Mouse (Mus musculus) 416B (cell line): ENCODE results near the gene P4hb.
A peak's percentile ranks its signal among the peaks of the same experiment; 100 is the strongest.

Source experiments
- DNase-seq: peaks from one replicate; pipeline ENCODE4 v3.0.0; 2011; ENCODE audit warnings: low read depth

The P4hb gene

DNA sequence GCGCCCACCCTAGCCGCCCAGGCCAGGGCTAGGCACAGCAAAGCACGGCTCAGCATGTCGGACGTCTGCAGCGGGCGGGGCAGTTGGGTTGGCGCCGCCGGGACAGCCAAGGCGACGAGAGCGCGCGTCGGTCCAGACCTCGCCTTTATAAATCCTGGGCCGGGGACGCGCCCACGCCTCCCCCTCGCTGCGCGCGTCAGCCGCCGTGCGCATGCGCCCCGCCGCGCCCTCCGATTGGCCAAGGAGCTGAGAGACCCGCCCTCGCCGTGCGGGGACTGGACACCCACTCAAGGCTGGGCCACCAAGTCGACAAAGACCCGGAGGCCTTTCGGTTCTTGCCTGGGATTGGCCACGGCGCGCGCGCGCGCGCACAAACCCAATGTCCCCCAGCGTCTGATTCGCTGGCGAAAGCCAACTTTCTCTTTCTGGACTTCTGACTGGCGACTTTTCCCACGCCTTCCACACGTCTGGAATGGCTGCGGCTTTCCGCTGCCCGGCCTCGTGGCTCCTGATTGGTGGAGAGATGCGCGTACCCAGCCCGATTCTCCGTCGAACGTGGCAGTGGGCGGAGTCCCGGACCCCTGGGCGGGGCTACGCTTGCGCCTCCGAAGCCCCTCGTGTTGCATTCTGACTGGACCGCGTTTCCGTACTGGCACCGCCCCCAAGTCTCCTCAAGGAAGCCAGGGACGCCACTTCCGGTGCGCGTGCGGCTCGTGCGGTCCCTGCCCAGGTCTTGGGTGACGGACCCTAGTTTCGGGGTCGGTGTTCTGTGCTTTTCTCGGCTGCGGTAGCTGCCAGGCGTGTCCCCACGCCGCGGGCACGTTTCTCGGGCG, at the start of gene P4hb:
Gene P4hb, minus strand, starts transcription at position 502 of the 833 bp plus-strand sequence.
- peak; percentile 100 for DNase-seq

DNA sequence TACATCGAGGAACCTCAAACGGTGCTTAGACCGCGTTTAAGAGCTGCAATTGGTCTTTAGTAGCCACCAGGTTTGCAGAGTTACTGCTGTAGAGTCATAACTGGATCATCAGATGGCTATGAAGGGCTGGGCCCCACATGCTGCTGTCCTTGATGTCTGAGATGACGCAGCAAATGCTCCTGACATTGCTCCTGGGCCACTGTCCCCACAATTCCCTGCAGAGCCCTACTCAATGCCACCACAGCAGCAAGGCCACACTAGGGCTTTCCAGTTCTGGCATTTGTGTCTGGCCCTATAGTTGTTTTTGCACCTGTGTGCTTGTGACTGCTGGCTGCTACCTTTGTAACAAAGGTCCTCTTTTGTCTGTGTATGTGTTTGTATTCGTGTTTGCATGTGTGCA, 49.8 kb upstream of the P4hb start:
- DNase-seq: no peak

DNA sequence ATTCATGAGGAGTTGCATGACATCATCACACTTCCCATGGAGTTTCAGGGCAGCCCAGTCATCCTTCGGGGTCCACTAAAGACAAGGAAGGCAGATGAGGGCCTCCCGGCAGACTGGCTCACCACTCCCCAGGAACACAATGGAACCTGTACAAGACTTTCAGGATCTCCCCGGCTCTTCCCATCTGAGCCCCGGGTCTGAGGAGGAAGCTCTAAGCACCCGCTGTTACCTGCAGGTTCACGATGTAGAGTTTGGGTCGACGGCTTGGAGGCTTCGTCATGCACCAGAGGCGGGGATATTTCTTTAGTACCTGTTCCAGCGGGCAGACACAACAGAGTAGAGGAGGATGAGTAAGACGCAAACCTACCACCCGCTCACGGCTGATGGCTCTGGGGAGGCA, 47.1 kb upstream of the P4hb start:
- DNase-seq: no peak

DNA sequence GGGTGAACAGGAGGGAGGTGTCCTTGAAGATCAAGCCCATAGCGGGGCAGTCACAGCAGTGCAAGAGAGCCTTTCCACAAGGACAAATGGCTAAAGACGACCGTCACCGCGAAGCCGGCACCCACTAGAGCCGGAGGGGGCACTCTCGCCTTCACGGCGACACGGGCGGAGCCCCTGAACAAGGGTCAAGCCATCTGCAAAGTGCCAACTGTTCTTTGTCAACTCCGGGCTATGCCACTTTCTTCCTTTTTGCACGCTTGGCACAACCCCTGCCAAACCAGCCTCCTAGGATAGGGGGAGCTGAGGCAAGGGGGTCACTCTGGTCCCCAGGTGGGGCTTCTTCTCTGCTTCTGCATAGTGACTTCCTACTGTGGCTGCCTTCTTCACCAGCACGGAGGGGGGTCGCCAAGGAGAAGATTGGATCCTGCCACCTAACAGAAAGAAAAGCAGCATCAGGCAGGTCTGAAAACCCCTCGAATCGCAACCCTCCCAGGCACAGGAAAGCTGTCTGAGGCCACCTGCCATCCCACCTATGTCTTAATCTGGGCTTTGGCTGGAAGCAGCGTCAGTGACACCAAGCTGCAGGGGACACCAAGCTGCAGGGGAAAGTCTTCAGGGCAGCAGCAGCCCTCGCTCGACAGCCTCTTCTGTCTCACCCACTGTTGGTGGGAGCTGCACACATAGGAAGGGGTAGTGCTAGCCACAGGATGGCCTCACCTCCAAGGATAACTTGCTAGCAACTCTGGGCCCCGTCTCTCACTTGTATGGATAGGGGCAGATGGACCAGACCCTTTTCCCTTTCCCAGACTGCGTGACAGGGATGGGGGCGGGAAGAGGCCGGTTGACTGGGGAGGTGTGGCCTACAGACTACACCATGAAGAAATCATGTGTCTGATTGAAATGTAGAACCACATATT, 45.8 kb upstream of the P4hb start:
- no peak for DNase-seq

DNA sequence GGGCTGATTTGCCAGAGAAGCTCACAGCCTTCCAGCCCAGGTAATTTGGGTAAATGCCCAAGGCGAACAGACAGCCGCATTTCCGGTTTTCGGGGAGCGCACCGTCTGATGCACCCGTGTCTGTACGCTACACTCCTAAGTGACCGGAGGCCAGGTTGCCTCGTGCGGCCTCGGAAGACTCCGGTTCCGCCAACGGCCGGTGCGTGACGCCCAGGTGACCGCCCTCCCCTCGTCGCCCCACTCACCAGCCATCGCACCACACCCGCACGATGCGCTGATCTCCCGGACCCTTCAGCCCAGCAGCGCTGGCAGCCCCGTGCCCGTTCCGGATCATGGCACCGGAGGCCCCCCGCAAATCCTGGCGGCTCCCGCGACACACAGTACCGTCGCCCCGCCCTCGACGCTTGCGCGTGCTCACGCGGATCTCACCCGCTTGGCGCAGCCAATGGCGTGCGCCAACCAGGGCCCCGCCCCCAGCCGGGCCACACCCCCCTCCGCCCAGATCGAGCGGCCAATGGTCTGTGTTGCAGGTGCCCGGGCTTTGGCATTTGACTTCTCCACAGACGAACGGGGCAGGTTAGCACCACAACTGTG, 44.6 kb upstream of the P4hb start, which contains the start of gene Pcyt2:
Gene Pcyt2, minus strand, starts transcription at position 418 of the 594 bp plus-strand sequence.
- DNase-seq: peak; percentile 93

DNA sequence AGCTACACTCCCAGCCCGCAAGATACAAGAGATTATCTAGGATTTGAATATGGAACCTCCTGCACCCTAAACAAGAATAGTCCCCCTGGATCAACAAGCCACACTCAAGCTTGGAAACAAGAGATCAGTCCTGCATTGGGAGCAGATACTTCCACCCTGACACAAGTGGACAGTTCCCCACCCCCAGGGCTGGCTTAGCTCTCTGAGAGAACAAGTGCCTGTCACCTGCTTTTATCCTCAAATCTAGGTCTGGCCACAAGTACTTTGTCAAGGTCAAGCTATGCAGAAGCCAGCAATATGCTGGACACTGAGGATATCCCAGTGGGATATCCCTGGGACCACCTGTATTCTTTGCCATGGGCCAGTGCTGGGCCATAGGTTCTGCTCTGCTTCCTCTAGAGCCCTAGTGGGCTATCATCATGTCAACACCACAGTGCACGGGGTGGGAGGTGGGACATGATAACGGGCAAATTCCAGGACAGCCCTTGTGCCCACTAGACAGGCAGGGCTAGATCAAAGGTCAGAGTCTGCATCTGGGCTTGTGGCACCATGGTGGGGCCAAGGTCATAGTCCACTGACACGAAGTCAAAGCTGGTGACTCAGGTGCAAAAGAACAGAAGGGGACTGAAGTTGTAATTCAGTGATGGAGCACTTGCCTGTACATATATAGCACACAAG, 43.7 kb upstream of the P4hb start:
- no peak for DNase-seq

DNA sequence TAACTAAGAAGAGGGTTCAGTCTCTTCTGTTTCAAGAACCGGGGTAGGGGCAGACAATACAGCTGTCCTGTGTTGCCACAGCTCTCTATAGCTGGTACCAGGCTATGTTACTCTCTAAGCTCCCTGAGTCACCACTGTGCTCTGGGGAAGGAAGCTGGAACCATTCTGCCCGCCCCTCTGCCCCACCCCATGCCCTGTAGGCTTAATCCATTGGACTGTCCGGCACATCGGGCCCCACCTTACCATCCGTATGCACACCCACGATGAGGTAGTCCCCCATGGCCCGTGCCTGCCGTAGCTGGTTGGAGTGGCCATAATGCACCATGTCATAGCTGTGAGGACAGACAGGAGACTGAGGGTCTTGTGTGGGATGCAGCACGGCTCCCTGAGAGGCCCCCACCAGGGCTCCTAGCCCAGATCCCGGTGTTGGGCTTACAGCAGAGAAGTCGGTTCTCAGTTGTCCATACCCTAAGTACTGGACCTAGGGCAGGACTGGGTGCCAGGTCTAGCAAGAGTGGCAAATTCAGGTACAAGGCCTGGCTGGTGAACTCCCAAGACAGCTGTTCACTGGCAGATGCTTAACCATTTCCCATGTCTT, 42.7 kb upstream of the P4hb start:
- DNase-seq: peak; percentile 84

DNA sequence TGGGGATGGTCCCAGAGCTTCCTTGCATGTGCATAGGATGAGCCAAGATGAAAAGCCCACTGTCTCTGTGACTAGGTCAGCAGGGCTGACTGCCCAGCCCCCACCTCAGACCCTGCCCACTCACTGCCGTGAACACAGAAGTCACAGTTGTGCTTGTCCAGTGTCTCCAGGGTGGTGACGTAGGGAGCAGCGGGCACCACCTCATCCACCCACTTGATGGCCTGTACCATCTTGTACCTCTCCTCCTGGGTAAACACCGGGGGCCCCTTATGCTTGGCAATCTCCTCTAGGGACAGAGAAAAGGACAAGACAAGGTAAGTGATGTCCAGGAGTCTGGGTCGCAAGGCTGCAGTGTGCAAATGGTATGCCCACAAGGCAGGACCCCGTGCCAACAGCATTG, 42.1 kb upstream of the P4hb start:
- no peak for DNase-seq

DNA sequence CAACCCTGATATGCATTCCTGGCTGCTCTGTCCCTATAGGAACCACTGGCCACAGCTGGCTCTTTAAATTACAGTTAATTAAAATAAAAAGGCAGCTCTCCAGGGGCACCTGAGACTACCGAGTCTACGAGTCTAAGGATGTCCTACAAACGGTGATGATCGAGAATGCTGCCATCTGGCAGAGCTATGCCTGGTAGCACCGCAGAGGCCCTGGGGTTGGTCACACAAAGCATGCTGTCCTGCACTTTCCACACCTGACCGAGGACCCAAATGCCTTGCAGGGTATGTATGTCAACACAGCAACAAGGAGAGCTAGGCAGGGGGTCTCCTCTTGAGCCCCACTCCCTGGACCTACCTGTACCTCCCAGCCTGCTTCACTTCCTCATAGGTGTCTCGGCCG, 40.9 kb upstream of the P4hb start:
- no peak for DNase-seq

DNA sequence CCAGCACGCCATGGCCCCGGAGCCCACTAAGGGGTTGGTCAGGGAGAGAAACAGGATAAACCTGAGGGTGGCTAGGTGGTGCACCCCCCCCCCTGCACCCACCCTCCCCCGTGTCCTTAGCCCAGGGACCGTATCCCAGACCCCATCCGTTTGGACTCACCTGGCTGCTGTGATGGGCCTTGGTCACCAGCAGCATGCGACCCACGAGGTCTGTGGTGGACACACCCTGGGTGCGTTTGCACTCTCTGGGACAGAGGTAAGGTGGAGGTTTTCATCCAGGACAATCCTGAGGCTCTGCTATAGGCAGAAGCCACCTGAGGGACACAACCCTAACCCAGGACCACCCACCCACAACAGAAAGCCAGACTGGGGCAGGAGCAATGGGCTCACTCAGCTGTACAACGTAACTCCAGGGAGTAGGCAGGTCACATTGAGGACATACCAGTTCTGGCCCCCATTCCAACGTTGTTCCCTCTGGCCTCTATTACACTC, 40.5 kb upstream of the P4hb start:
- no peak for DNase-seq

DNA sequence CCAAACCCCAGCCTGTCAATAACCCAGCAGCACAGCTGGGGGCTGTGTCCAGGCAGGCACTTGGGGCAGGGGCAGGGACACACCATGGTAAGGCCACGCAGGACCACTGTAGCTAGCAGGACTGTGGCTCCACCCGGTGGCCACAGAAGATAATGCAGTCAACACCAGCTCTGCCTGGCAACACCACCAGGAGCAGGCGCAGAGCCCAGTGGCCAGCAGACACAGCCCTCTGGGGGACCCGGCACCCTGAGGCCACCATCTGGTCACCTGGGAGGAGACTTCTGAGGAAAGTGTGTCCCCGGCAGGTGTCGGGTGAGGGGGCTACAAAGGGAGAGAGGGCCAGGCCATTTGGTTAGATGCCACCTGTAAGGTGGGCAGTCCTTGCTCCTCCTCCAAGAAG, 39.7 kb upstream of the P4hb start:
- DNase-seq: peak; percentile 72

DNA sequence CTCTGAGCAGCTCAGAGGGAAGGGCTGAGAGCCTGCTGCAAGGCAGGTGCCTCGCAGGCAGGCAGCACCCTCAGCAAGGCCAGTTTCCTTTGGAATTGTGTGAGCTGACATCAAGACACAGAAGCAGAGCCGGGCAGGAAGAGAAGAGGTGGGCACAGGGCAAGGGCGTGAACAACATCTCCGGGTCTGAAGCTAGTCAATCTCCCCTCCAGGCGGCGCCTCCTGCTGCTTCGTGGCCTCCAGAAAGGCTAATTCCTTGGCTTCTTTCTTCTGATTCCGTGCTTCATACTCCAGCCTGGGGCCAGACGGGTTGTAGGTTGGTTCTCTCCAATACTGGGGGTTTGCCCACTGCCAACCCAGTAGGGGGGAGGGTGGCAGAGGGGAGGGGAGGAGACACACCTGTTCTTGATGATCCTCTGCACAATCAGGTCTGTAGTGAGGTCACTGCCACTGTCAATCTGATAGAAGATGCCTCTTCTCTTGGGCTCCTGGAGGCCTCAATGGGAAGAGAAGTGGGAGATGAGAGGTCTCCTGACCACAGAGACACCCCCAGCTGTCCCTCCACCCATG, 37.5 kb upstream of the P4hb start:
- DNase-seq: no peak

DNA sequence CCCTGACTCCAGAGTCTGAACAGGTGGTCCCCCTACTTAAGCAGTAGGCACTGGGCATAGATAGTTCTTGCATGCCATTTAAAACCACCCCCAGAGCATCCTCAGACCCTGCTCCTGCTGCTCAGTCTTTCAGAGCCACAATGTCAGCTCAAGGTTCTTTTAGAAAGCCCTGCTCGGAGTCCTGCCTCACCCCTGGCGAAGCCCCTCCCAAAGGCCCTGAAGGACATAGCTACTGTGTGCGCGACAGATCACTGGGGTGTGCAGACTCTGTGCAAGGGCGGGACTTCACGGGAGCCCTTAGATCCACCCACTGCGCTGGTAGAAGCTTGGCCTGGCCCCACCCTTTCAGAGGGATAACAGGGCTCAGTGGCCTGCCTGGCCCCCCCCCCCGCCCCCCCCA, 36.2 kb upstream of the P4hb start:
- DNase-seq: no peak

DNA sequence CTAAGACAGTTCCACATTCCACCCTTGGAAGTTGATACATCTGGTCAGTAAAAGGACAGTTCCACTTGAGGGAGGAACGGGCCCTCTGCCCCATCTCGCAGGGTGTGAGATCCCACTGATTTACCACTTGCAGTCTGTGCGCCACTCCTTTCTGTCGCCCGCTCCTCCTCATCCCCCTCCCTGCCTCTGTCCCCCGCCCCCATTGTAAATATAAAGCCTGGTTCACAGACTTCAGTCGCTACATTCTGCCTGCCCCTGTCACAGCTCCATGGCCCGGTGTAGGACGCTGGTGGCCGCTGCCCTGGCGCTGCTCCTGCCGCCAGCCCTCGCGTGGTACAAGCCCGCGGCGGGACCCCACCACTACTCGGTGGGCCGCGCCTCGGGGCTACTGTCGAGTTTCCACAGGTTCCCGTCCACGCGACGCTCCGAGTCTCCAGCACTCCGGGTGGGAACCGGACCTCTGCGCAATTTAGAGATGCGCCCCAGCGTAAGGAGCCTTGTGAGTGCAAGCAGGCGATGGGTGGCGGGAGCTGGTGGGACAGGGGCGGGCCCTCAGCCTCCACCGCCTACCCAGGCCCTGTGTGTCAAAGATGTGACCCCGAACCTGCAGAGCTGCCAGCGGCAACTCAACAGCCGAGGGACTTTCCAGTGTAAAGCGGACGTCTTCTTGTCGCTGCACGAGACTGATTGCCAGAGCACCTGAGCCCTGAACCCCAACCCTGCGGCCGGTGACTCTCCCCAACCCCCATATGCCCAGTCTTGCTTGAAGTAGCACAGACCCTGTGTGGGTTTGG, 35.4 kb upstream of the P4hb start, which contains the start of gene Npb:
Gene Npb, plus strand, starts transcription at position 237 of the 794 bp plus-strand sequence.
- no peak for DNase-seq

DNA sequence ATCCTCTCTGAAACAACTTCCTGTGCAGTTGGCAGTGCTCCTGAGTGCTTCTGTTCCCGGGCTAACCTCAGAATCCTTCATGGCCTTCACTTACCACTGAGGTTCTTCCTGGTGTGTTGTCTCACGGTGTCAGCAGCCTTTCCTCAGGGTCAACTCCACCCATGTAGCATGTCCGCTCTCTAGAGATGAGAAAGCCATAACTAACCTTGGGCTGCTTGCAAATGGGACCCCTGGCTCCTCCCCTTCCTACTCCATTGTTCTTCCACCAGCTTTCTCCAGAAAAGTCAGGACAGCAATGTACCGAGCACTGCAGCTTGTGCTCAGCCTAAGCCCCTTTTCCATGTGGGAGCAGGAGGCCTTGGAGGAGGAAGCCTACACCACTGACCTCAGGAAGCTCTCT, 33.7 kb upstream of the P4hb start:
- DNase-seq: no peak

DNA sequence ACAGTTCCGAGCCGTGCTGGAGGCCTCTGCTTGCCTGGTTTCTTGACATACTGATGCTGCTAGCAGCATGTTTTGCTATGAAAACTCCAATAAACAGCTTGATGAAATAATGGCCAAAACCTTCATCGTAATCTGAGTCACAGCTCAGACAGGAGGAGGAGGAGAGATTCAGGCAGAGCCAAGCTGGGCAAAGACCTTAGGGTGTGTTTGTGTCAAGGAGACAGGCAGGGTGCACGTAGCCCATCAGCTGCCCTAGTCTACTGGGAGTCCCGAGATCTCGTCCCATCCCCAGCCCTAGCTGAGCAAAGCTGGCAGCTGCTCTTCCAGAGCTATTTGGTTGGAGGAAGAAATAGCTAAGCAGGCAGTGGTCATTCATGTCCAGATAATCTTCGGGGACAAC, 32.6 kb upstream of the P4hb start:
- DNase-seq: no peak

DNA sequence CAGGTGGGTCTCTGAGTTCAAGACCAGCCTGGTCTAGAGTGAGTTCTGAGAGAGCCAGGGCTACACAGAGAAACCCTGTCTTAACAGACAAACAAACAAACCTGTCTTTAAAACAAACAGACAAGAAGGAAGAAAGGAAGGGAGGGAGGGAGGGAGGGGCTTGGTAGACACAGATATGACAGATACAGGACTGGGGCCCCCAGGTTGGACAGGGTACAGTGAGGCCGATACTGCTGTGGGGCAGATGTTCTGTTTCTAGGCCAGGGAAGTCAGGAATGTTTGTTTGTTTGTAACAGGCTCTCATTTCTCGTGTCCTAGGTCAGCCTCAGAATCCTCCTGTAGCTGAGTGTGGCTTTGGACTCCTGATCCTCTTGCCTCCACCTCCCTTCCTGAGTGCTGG, 30.5 kb upstream of the P4hb start:
- DNase-seq: no peak

DNA sequence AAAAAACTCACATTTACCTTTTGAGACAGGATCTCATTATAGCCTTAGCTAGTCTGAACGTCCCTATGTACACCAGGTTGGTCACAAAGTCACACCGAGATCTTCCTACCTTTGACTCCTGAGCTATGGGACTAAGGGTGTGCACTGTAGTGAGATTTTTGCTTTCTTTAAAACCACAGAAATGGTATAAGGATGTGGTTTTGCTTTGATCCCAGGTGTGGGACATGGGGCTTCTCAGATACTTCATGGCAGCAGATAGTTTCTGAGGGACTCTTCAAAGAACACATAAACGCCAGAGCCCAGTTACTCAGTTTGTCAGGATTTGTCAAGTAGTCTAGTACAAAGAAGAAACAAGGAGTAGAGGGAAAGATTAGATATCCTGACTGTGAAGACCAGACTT, 27.7 kb upstream of the P4hb start:
- no peak for DNase-seq

DNA sequence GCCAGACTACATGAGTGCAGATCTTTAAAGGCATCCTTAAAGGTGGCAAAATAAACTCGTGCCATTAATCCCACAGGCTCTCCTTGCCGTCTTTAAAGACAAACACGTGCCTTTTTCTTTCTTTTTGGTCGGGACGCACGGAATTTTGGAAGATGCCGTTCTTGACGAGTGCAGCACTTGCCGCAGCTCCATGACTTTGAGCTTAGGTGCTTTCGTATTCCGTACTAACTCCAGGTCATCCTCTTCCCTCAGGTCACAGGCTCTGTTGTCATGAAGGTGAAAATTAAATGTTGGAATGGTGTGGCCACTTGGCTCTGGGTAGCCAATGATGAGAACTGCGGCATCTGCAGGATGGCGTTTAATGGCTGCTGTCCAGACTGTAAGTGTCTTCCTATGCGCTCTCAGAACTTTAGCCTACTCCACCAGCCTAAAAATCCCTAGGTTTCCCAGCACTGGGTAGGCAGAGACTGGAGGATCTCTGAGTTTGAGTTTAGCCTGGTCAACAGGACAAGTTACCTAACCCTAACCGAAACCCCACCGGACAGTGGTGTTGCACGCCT, 26.0 kb upstream of the P4hb start:
- DNase-seq: no peak
